Mouse (Mus musculus): ENCODE results near the gene Zfp94. TPM values are rescaled to one million over a fixed set of nuclear protein-coding genes. Genes with fewer than 3 reads are reported as not detected.
"Not testable (repeated sequence)": the region's sequence is repeated elsewhere in the genome, so short reads cannot be mapped to it uniquely, and the experiment has no call there.

Gene Zfp94
- polyA plus RNA-seq, 1 experiment = 4.4 TPM

DNA sequence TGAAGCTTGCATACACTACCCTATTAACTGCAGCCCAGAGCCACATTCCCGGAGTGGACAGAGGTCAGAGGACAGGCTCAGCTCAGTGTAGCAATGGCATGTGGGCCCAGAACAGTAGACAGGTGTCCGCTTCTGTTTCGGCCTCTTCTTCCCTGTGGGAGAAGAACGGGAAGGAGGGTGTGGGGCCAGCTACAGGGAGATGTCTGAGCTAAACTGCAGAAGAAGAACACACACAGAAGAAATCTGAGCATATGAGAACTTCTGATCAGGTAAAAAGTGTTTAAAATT, 35.7 kb downstream of the Zfp94 start:
- Histone ChIP-seq H3K27ac (ENCODE audit: insufficient read depth, low read length) (no peak overlapping the region), H3K4me1 (ENCODE audit: control insufficient read depth, insufficient read depth, low read length) (no peaks in the 10 kb centered on the region), H3K4me3 (ENCODE audit: insufficient read depth, low read length) (no peak overlapping the region)
- TF ChIP-seq CTCF (IDR thresholded peaks at IDR 0.05; ENCODE audit: borderline replicate concordance, insufficient read depth, low read length) (no peak), POLR2A (IDR thresholded peaks at IDR 0.05; ENCODE audit: low read depth, low read length) (no peak)

DNA sequence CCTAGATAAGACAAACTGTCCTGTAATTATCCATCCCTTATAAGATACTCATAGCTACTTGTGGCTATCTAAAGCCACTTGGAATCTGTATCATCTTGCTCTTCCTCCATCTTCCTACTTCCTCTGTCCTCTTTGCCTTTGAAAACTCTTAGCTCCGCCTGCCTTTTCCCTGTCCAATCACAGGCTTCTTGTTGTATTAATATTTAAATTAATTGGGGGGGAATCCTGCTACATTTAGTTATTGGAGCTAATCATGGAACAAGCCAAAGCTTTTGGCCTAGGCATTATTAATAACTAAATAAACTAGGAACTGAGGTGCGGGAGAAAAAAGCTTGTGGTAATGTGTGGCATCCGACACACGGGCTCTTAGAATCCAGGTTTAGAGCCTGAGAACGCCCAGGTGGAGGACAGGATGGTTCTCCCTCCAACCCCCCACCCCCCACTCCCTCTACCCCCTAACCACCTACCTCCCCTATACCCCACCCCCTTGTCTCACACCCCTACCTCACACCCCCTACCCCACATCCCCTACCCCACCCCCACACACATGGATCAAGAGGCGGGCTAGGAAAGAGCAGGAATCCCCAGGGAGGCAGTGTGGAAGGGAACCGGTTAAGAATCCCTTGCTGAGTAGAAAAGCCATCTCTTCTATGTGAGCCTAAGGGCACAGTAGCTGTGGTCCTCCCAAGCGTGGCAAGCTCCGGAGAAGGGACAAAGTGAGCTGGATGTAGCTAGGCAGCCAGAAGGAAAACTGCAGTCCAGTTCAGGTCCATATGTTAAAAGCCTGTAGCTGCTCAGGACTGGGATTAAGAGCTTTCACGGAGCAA, 36.2 kb downstream of the Zfp94 start:
- Histone ChIP-seq H3K27ac (ENCODE audit: insufficient read depth, low read length) (no peak overlapping the region), H3K4me1 (ENCODE audit: control insufficient read depth, insufficient read depth, low read length) (no peaks in the 10 kb centered on the region), H3K4me3 (ENCODE audit: insufficient read depth, low read length) (no peak overlapping the region)
- no peak for TF ChIP-seq CTCF (IDR thresholded peaks at IDR 0.05; ENCODE audit: borderline replicate concordance, insufficient read depth, low read length)
- TF ChIP-seq POLR2A (IDR thresholded peaks at IDR 0.05; ENCODE audit: low read depth, low read length) = no peak

DNA sequence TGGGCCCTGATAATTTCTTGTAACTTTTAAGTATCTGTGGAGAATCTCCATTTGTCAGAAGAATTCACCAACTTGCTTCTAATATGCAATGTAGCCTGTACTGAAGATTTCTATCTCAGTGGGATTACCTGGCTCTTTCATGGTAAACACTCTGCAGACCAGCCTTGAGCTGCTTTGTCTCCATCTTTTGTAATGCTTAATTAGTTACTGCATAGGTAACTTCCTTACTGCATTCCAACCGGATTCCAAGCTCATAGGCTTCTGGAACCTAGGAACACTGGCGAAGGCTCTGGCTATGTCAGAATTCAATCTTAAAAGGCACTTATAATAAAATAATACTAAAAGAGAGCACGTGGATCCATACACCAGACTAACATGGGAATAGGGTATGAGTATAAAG, 37.7 kb downstream of the Zfp94 start:
- H3K27ac ChIP-seq (ENCODE audit: insufficient read depth, low read length); H3K4me3 ChIP-seq (ENCODE audit: insufficient read depth, low read length); H3K4me1 ChIP-seq (ENCODE audit: control insufficient read depth, insufficient read depth, low read length): not testable (repeated sequence)

DNA sequence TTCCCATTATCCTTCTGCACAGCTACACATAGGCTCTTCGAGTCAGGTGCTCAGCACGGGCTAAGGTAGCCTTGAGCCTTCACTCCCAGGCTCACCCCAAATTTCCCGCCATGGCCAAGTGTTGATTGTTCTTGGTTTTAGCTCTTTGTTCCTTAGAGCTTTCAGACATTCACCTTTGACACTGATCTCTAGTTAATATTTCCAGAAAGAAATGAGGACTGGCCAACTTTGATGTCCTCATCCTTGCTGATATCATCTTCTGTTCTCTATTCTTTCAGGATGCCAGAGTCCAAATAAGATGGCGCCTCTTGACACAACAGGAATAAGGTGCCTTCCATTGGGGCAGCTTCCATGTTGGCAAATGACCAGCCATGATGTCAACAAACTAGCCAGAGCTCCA, 42.0 kb downstream of the Zfp94 start:
- Histone ChIP-seq H3K4me3 (ENCODE audit: insufficient read depth, low read length) (no peak overlapping the region), H3K4me1 (ENCODE audit: control insufficient read depth, insufficient read depth, low read length) (no peaks in the 10 kb centered on the region), H3K27ac (ENCODE audit: insufficient read depth, low read length) (no peak overlapping the region)
- TF ChIP-seq CTCF (IDR thresholded peaks at IDR 0.05; ENCODE audit: borderline replicate concordance, insufficient read depth, low read length) = no peak
- no peak for TF ChIP-seq POLR2A (IDR thresholded peaks at IDR 0.05; ENCODE audit: low read depth, low read length)

DNA sequence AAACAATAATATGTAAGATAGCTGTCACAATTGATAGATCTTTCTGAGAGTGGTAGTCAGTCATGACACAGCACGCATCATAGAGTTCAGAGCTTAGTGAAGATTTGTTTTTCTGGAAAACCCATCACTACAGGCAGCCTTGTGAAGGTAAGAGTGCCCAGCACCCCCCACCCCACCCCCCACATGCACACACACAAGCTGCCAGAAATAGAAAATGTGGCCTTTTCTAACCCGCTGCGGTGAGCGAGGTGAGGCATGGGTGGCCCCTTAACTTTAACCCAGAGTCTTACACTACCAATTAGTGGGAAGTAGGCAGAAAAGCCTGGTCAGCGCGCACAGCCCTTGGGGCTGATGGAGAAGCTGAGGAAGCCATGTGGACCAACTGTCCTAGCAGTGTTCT, 45.3 kb downstream of the Zfp94 start:
- no peak overlapping the region for H3K4me3 ChIP-seq (ENCODE audit: insufficient read depth, low read length)

DNA sequence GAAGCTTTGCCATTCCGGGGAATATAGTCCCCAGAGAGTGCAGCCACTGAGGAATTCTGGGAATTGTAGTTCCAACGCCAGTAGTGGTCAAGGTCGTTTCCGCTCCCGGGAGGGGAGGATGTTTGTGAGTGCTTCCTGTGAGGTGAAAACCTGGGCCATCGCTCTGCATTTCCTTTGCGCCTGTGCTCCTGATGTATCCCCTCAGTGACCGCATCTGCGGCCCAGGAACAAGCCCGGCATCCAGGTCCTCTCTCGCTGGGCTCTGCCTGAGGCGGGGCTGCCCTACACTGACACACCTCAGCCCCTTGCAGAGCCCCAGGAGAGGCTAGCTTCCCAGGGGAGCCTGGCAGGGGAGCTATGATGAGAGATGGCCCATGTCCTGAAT, 46.2 kb downstream of the Zfp94 start, which contains the start of gene Zfp93:
Gene Zfp93 (plus strand): TSS at position 133 of the 385 bp plus-strand sequence.
- no peak for TF ChIP-seq CTCF (IDR thresholded peaks at IDR 0.05; ENCODE audit: borderline replicate concordance, insufficient read depth, low read length)
- TF ChIP-seq POLR2A (IDR thresholded peaks at IDR 0.05; ENCODE audit: low read depth, low read length) = peak; percentile 84
- Histone ChIP-seq H3K27ac (ENCODE audit: insufficient read depth, low read length) (no peak within 1 kb of the TSS), H3K4me3 (ENCODE audit: insufficient read depth, low read length) (peak within 1 kb of the TSS; percentile 66), H3K4me1 (ENCODE audit: control insufficient read depth, insufficient read depth, low read length) (no peaks in the 10 kb centered on the region)

More for the DNA sequence above, 45.3 kb downstream of the Zfp94 start:
- no peak for TF ChIP-seq CTCF (IDR thresholded peaks at IDR 0.05; ENCODE audit: borderline replicate concordance, insufficient read depth, low read length)
- TF ChIP-seq POLR2A (IDR thresholded peaks at IDR 0.05; ENCODE audit: low read depth, low read length) = no peak
- H3K4me1 ChIP-seq (ENCODE audit: control insufficient read depth, insufficient read depth, low read length) = no peaks in the 10 kb centered on the region
- no peak overlapping the region for H3K27ac ChIP-seq (ENCODE audit: insufficient read depth, low read length)

DNA sequence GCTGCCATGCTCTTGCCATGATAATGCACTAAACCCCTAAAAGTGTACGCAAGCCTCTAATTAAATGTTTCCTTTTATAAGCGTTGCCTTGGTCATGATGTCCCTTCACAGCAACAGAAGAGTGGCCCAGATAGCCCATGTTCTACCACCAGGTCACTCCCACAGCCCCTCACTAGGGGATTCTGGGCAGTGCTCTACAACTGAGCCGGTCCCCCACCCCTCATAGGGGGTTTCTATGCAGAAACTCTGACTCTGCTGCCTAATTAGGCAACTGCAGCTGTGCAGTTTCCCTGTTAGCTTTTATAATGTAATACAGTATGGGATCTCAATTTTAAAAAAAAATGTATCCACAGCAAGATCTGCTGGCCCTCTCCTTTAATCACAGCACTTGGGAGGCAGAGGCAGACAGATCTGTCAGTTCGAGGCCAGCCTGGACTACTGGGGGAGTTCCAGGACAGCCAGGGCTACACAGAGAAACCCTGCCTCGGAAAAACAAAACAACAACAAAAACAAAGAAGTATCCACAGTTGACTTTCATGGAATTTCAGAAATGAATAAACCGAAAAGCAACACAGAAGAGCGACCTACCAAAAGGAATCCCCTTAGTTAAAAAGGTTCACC, 46.7 kb downstream of the Zfp94 start:
- no peak overlapping the region for H3K27ac ChIP-seq (ENCODE audit: insufficient read depth, low read length)
- TF ChIP-seq POLR2A (IDR thresholded peaks at IDR 0.05; ENCODE audit: low read depth, low read length) (no peak), CTCF (IDR thresholded peaks at IDR 0.05; ENCODE audit: borderline replicate concordance, insufficient read depth, low read length) (no peak)
- no peaks in the 10 kb centered on the region for H3K4me1 ChIP-seq (ENCODE audit: control insufficient read depth, insufficient read depth, low read length)
- H3K4me3 ChIP-seq (ENCODE audit: insufficient read depth, low read length) = peak overlapping the region; percentile 66

DNA sequence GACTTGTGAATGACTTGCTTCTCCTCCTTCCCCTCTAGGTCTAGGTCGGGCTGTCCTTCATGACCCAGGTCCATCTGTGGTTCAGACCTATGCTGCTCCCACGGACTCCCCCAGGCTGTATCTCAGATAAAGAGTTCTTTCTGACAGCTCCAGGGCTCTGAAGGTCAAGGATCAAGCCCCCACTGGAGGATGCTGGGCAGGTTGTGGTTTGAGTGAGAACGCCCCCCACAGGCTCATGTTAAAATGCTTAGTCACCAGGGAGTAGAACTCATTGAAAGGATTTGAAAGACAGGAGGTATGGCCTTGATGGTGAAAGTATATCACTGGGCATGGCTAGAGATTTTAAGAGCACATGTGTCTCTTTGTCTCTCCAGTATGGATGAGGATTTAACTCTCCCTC, 47.2 kb downstream of the Zfp94 start:
- Histone ChIP-seq H3K4me3 (ENCODE audit: insufficient read depth, low read length) (no peak overlapping the region), H3K27ac (ENCODE audit: insufficient read depth, low read length) (no peak overlapping the region), H3K4me1 (ENCODE audit: control insufficient read depth, insufficient read depth, low read length) (no peaks in the 10 kb centered on the region)
- no peak for TF ChIP-seq CTCF (IDR thresholded peaks at IDR 0.05; ENCODE audit: borderline replicate concordance, insufficient read depth, low read length)
- no peak for TF ChIP-seq POLR2A (IDR thresholded peaks at IDR 0.05; ENCODE audit: low read depth, low read length)

DNA sequence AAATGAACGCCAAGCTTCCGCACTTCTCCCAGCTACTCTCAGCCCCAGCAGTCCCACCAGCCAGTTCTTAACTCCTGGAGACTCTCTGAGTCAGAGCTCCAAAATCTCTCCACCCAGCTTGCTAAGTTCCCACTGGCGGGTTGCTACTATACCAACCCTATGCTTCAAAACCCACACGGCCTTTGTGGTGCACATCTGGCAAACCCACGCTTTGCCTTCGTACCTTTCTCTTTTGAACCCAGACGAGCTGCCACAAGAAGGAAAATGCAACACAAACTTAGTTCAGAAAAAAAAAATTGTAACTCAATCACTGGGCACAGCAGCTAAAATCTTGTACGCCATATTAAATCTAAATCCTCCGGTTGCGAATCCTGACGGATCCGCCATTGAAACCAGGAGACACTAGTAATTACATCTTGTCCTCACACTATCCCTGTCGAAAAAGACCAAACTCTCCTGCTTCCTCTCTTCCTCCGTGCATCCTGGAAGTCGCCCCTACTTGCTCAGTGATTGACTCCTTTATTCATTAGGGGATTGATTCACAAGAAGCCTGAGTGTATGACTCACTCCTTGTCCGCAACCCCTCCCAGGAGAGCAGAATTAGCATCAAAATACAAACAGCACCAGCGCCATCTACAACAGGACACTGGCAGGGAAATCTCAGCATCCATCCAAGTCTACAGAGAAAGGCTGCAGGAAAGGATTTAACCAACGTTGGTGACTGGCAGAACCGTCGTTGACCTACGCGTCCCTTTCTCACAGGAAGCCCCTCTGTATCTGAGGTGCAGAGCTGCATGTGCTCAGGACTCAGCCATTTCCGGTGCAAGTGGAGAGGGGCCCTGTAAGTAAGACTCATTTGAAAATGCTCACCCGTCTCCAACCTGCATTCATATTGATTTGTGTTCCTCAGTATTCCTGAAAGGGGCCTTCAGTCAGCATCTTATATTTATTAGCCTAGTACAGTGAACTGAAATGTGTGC, 48.0 kb downstream of the Zfp94 start:
- TF ChIP-seq POLR2A (IDR thresholded peaks at IDR 0.05; ENCODE audit: low read depth, low read length) = no peak
- no peak for TF ChIP-seq CTCF (IDR thresholded peaks at IDR 0.05; ENCODE audit: borderline replicate concordance, insufficient read depth, low read length)
- Histone ChIP-seq H3K4me1 (ENCODE audit: control insufficient read depth, insufficient read depth, low read length) (no peaks in the 10 kb centered on the region), H3K4me3 (ENCODE audit: insufficient read depth, low read length) (no peak overlapping the region), H3K27ac (ENCODE audit: insufficient read depth, low read length) (no peak overlapping the region)

DNA sequence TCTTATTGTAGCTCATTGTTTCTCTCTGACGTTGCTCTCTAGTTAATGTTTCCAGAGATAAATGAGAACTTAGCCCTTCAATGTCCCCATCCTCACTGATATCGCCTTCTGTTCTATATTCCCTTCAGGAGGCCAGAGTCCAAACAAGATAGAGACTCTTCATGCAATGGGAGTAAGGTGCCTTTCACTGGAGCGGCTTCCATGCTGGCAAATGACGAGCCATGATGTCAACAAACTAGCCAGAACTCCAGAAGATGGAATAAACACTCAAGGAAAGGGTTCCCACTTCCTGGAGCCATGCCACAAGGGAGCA, 56.5 kb downstream of the Zfp94 start:
- Histone ChIP-seq H3K4me3 (ENCODE audit: insufficient read depth, low read length) (no peak overlapping the region), H3K4me1 (ENCODE audit: control insufficient read depth, insufficient read depth, low read length) (no peaks in the 10 kb centered on the region), H3K27ac (ENCODE audit: insufficient read depth, low read length) (no peak overlapping the region)
- TF ChIP-seq CTCF (IDR thresholded peaks at IDR 0.05; ENCODE audit: borderline replicate concordance, insufficient read depth, low read length) = no peak
- TF ChIP-seq POLR2A (IDR thresholded peaks at IDR 0.05; ENCODE audit: low read depth, low read length) = no peak

Data from embryonic fibroblast, embryonic 13.5 days (primary cell).